Mouse (Mus musculus): Measurements from ENCODE around the gene Spem1.

GRCm38 (mm10) chr11:69838714-69839104, 16.7 kb upstream of the Spem1 start:
- TF ChIP-seq CTCF (IDR thresholded peaks at IDR 0.05; ENCODE audit: extremely low read depth, insufficient read length, insufficient replicate concordance, low read depth, low read length) (no peak), POLR2A (IDR thresholded peaks at IDR 0.05; ENCODE audit: low read depth, low read length) (no peak)
